8 mouse cellular contexts compared by ENCODE assay signal in genomic region chr17:25837533-25837932, GRCm38 (mm10). TPM values are rescaled to one million over a fixed set of nuclear protein-coding genes. Genes with fewer than 3 reads are reported as not detected.
A peak's percentile ranks its signal among the peaks of the same experiment; 100 is the strongest.
DNase-seq lines count a peak whose midpoint lies in the region; ATAC-seq and TF ChIP-seq lines count a peak whose summit lies in the region.
"Had no signal": no experiment of that assay in that cellular context is flagged by ENCODE, and none has a peak within 500 bp of the region (broad histone marks: within the 10 kb centered on the region; RNA-seq: fewer than 3 reads in every experiment).

No protein-coding gene starts in this region.

- peaks cover 34% of the 10 kb centered on the region for H3K36me3 ChIP-seq in forebrain, embryonic 15.5 days
- H3K36me3 ChIP-seq in liver, embryonic 12.5 days: peaks cover 71% of the 10 kb centered on the region
- H3K36me3 ChIP-seq in stomach, embryonic 14.5 days (ENCODE audit: control insufficient read depth, insufficient read depth, low read length): peaks cover 51% of the 10 kb centered on the region
- peaks cover 36% of the 10 kb centered on the region for H3K36me3 ChIP-seq in thymus, adult 2 months (ENCODE audit: control insufficient read depth, insufficient read depth, low read length)

- peaks cover 52% of the 10 kb centered on the region for H3K4me1 ChIP-seq in forebrain, embryonic 15.5 days
- H3K4me1 ChIP-seq in liver, embryonic 12.5 days: peaks cover 71% of the 10 kb centered on the region
- peaks cover 37% of the 10 kb centered on the region for H3K4me1 ChIP-seq in stomach, embryonic 14.5 days (ENCODE audit: control insufficient read depth, insufficient read depth, low read length)
- peaks cover 31% of the 10 kb centered on the region for H3K4me1 ChIP-seq in thymus, adult 2 months (replicated peaks; ENCODE audit: control insufficient read depth, insufficient read depth, low read length)

- 12% methylated on average over 3 of the region's 3 CpGs for WGBS in forebrain, embryonic 15.5 days
- 49% methylated on average over 3 of the region's 3 CpGs for WGBS in liver, embryonic 12.5 days (ENCODE audit: insufficient replicate concordance)
- 45% methylated on average over 3 of the region's 3 CpGs for WGBS in stomach, embryonic 14.5 days
- WGBS in thymus, adult 2 months: 81% methylated on average over 3 of the region's 3 CpGs

- no peak for TF ChIP-seq POLR2A in thymus, adult 2 months (IDR thresholded peaks at IDR 0.05; ENCODE audit: control insufficient read depth, extremely low read depth, insufficient read depth, low read length, poor library complexity)

- H3K4me3 ChIP-seq in left cerebral cortex, adult 2 months: no peak overlapping the region
- H3K4me3 ChIP-seq in forebrain, embryonic 15.5 days: peak overlapping the region; percentile 51; the same call in 1 of the 2 replicates
- H3K4me3 ChIP-seq in liver, embryonic 12.5 days: no peak overlapping the region
- no peak overlapping the region for H3K4me3 ChIP-seq in stomach, embryonic 14.5 days (ENCODE audit: low read depth, low read length)
- no peak overlapping the region for H3K4me3 ChIP-seq in thymus, adult 2 months (ENCODE audit: control insufficient read depth, insufficient read depth, low read length)

- H3K4me2 ChIP-seq in forebrain, embryonic 15.5 days (replicated peaks): peak overlapping the region; percentile 81; the same call in 1 of the 2 replicates
- H3K4me2 ChIP-seq in liver, embryonic 12.5 days: peak overlapping the region; percentile 71
- H3K4me2 ChIP-seq in stomach, embryonic 14.5 days (replicated peaks; ENCODE audit: low read depth, low read length): peak overlapping the region; percentile 52

- ATAC-seq in forebrain, embryonic 15.5 days (replicated peaks): no peak
- no peak for ATAC-seq in liver, embryonic 12.5 days
- no peak for ATAC-seq in stomach, embryonic 14.5 days (ENCODE audit: insufficient number of reproducible peaks, insufficient read depth, low FRiP score, low read depth)

- H3K9me3 ChIP-seq in forebrain, embryonic 15.5 days: no peaks in the 10 kb centered on the region
- H3K9me3 ChIP-seq in liver, embryonic 12.5 days (replicated peaks): no peaks in the 10 kb centered on the region
- H3K9me3 ChIP-seq in stomach, embryonic 14.5 days (ENCODE audit: control insufficient read depth, low read depth, low read length): no peaks in the 10 kb centered on the region
- H3K9me3 ChIP-seq: megakaryocyte, embryonic 14.5 days had no signal

- intact Hi-C loops in left cerebral cortex, adult 2 months (cut with DNase I): no loop called here

- H3K27me3 ChIP-seq in forebrain, embryonic 15.5 days: no peaks in the 10 kb centered on the region
- no peaks in the 10 kb centered on the region for H3K27me3 ChIP-seq in liver, embryonic 12.5 days (replicated peaks)
- H3K27me3 ChIP-seq in stomach, embryonic 14.5 days (ENCODE audit: control insufficient read depth, insufficient read depth, low read length): no peaks in the 10 kb centered on the region
- no peaks in the 10 kb centered on the region for H3K27me3 ChIP-seq in thymus, adult 2 months (ENCODE audit: control insufficient read depth, insufficient read depth, low read length)
- H3K27me3 ChIP-seq: megakaryocyte, embryonic 14.5 days had no signal

- no peak for TF ChIP-seq CTCF in left cerebral cortex, adult 2 months (IDR thresholded peaks at IDR 0.05)
- TF ChIP-seq CTCF in thymus, adult 2 months (IDR thresholded peaks at IDR 0.05; ENCODE audit: borderline replicate concordance, control insufficient read depth, extremely low read depth, insufficient read depth, low read length, poor library complexity): no peak

- DNase-seq in left cerebral cortex, adult 2 months (ENCODE audit: extremely low spot score in 1 of 2, low spot score in 2 of 2): no peak
- DNase-seq in left cerebral cortex, adult 8-10 months (ENCODE audit: low spot score in 2 of 2): no peak
- no peak for DNase-seq in c-Kit-positive CD71-positive TER-119-positive erythroid progenitor cells, embryonic 14.5 days (ENCODE audit: low spot score)
- DNase-seq in thymus, adult 2 months: no peak

- peak overlapping the region; percentile 75; the same call in 1 of the 2 replicates for H3K9ac ChIP-seq in forebrain, embryonic 15.5 days (replicated peaks)
- no peak overlapping the region for H3K9ac ChIP-seq in liver, embryonic 12.5 days
- H3K9ac ChIP-seq in stomach, embryonic 14.5 days (replicated peaks; ENCODE audit: low read depth, low read length): no peak overlapping the region

- peak overlapping the region; percentile 96 for H3K27ac ChIP-seq in left cerebral cortex, adult 2 months
- peak overlapping the region; percentile 80 for H3K27ac ChIP-seq in forebrain, embryonic 15.5 days (replicated peaks)
- H3K27ac ChIP-seq in liver, embryonic 12.5 days: peak overlapping the region; percentile 12; the same call in 1 of the 2 replicates
- peak overlapping the region; percentile 48; the same call in 1 of the 2 replicates for H3K27ac ChIP-seq in stomach, embryonic 14.5 days (ENCODE audit: low read length)
- H3K27ac ChIP-seq in thymus, adult 2 months (ENCODE audit: control insufficient read depth, insufficient read depth, low read length): no peak overlapping the region

RNA-seq across cellular contexts. Expression of gene Rhbdl1, which starts 0.4 kb away (rescaled TPM):
- total RNA-seq in left cerebral cortex, adult 2 months (2021): 10 to 100 TPM; 36.3 to 39.6 TPM
- 10 to 100 TPM; 32.6 to 42.3 (median 37.5) TPM for total RNA-seq in left cerebral cortex, adult 8-10 months (2022)
- polyA plus RNA-seq in forebrain, embryonic 15.5 days (2015; fragmentation: Nextera tagmentation; extraction: Ambion mirVana): 29.1 and 30.8 TPM in 2 replicates
- 0.80 and 0.89 TPM in 2 replicates for polyA plus RNA-seq in liver, embryonic 12.5 days (2016; fragmentation: Nextera tagmentation; extraction: Ambion mirVana)
- polyA plus RNA-seq in stomach, embryonic 14.5 days (2014; fragmentation: Nextera tagmentation; extraction: Ambion mirVana): 2.7 and 3.2 TPM in 2 replicates
- polyA plus RNA-seq in thymus, adult 2 months (2012; rRNA removed): 20.6 and 29.2 TPM in 2 replicates

RNA-seq across cellular contexts. Expression of gene Gm20683, which starts 4.0 kb away (rescaled TPM):
- total RNA-seq in left cerebral cortex, adult 2 months (2021): 10 to 100 TPM; 23.0 to 25.1 TPM
- 10 to 100 TPM; 19.4 to 25.5 (median 21.2) TPM for total RNA-seq in left cerebral cortex, adult 8-10 months (2022)
- 8.3 and 10.1 TPM in 2 replicates for polyA plus RNA-seq in forebrain, embryonic 15.5 days (2015; fragmentation: Nextera tagmentation; extraction: Ambion mirVana)
- 0.43 and 0.64 TPM in 2 replicates for polyA plus RNA-seq in liver, embryonic 12.5 days (2016; fragmentation: Nextera tagmentation; extraction: Ambion mirVana)
- polyA plus RNA-seq in stomach, embryonic 14.5 days (2014; fragmentation: Nextera tagmentation; extraction: Ambion mirVana): 1.4 and 2.1 TPM in 2 replicates
- polyA plus RNA-seq in thymus, adult 2 months (2012; rRNA removed): 125 and 126 TPM in 2 replicates

RNA-seq across cellular contexts. Expression of gene Stub1, which starts 4.3 kb away (rescaled TPM):
- total RNA-seq in left cerebral cortex, adult 2 months (2021): 100 to 1,000 TPM; 162 to 171 TPM
- total RNA-seq in left cerebral cortex, adult 8-10 months (2022): 100 to 1,000 TPM; 168 to 175 (median 172) TPM
- polyA plus RNA-seq in forebrain, embryonic 15.5 days (2015; fragmentation: Nextera tagmentation; extraction: Ambion mirVana): 308 and 313 TPM in 2 replicates
- polyA plus RNA-seq in liver, embryonic 12.5 days (2016; fragmentation: Nextera tagmentation; extraction: Ambion mirVana): 150 and 156 TPM in 2 replicates
- polyA plus RNA-seq in stomach, embryonic 14.5 days (2014; fragmentation: Nextera tagmentation; extraction: Ambion mirVana): 321 and 347 TPM in 2 replicates
- polyA plus RNA-seq in thymus, adult 2 months (2012; rRNA removed): 162 and 190 TPM in 2 replicates

RNA-seq across cellular contexts. Expression of gene Rhot2, which starts 7.1 kb away (rescaled TPM):
- total RNA-seq in left cerebral cortex, adult 2 months (2021): 100 to 1,000 TPM; 103 to 105 TPM
- total RNA-seq in left cerebral cortex, adult 8-10 months (2022): 10 to 100 TPM; 59.9 to 86.5 (median 78.9) TPM
- polyA plus RNA-seq in forebrain, embryonic 15.5 days (2015; fragmentation: Nextera tagmentation; extraction: Ambion mirVana): 15.2 and 16.1 TPM in 2 replicates
- 15.8 and 17.4 TPM in 2 replicates for polyA plus RNA-seq in liver, embryonic 12.5 days (2016; fragmentation: Nextera tagmentation; extraction: Ambion mirVana)
- polyA plus RNA-seq in stomach, embryonic 14.5 days (2014; fragmentation: Nextera tagmentation; extraction: Ambion mirVana): 11.2 and 13.6 TPM in 2 replicates
- polyA plus RNA-seq in thymus, adult 2 months (2012; rRNA removed): 192 and 206 TPM in 2 replicates

RNA-seq across cellular contexts. Expression of gene Jmjd8, which starts 8.9 kb away (rescaled TPM):
- total RNA-seq in left cerebral cortex, adult 2 months (2021): 10 to 100 TPM; 55.1 to 55.6 TPM
- total RNA-seq in left cerebral cortex, adult 8-10 months (2022): 10 to 100 TPM; 52.6 to 63.8 (median 56.4) TPM
- polyA plus RNA-seq in forebrain, embryonic 15.5 days (2015; fragmentation: Nextera tagmentation; extraction: Ambion mirVana): 65.9 and 67.0 TPM in 2 replicates
- 26.6 and 26.8 TPM in 2 replicates for polyA plus RNA-seq in liver, embryonic 12.5 days (2016; fragmentation: Nextera tagmentation; extraction: Ambion mirVana)
- 41.9 and 44.4 TPM in 2 replicates for polyA plus RNA-seq in stomach, embryonic 14.5 days (2014; fragmentation: Nextera tagmentation; extraction: Ambion mirVana)
- polyA plus RNA-seq in thymus, adult 2 months (2012; rRNA removed): 78.1 and 83.2 TPM in 2 replicates

Comparison
In these comparisons a context has a peak if more than half of its experiments do, and no peak if none do; other contexts are left out.
1. RNA of gene Gm20683, which starts 4.0 kb away (polyA plus RNA-seq): 125 to 126 TPM in thymus, adult 2 months; 8.3 to 10.1 TPM in forebrain, embryonic 15.5 days, 1.4 to 2.1 TPM in stomach, embryonic 14.5 days and 0.43 to 0.64 TPM in liver, embryonic 12.5 days; every median in the first group is over 10 times any median in the second.
2. Peak in every context shown above with its lines, with median percentiles within 50 percentile points of each other: H3K4me2 ChIP-seq.